ENCODE assay signal across 8 mouse cellular contexts in genomic region chr9:69010886-69011285, GRCm38 (mm10).
DNase-seq lines count a peak whose midpoint lies in the region.

No protein-coding gene starts in this region.

- intact Hi-C loops in left cerebral cortex, postnatal 4 days (cut with DNase I): no loop called here

- DNase-seq in gastrocnemius, adult 18-20 months (ENCODE audit: low spot score): peak; percentile 60
- DNase-seq in gastrocnemius, postnatal 4 days (ENCODE audit: low spot score in 2 of 2): no peak
- DNase-seq in 3T3-L1 (ENCODE audit: low read depth, low spot score): peak; percentile 4
- peak; percentile 63 for DNase-seq in cerebellum, adult 8-10 months
- DNase-seq in kidney, postnatal 25 days: peak; percentile 58 to 62
- no peak for DNase-seq in spleen, postnatal 10 days (ENCODE audit: low spot score in 2 of 2)
- DNase-seq in retina, embryonic 14.5 days (ENCODE audit: low spot score): no peak
- DNase-seq in left cerebral cortex, postnatal 4 days: no peak

Comparison
In these comparisons a context has a peak if more than half of its experiments do, and no peak if none do; other contexts are left out.
1. DNase-seq: peak in gastrocnemius, adult 18-20 months (single experiment), 3T3-L1 (single experiment), cerebellum, adult 8-10 months (single experiment) and kidney, postnatal 25 days (2 of 2); none in gastrocnemius, postnatal 4 days (0 of 2), spleen, postnatal 10 days (0 of 2), retina, embryonic 14.5 days (single experiment) and left cerebral cortex, postnatal 4 days (single experiment).